Mouse (Mus musculus): ENCODE results near the gene Otub1.

Gene Otub1

GRCm38 (mm10) chr19:7205753-7206736 lies at the start of gene Otub1:
Gene Otub1 (minus strand): TSS chr19:7206316.
- peak; percentile 94 for DNase-seq

- no peak for DNase-seq
Observed at GRCm38 (mm10) chr19:7246021-7246420, 39.9 kb upstream of the Otub1 start.

GRCm38 (mm10) chr19:7240782-7241690 lies 34.9 kb upstream of the Otub1 start, which contains the start of gene Naa40:
Gene Naa40 (minus strand): TSS chr19:7241183.
- DNase-seq = peak; percentile 92 to 93

- peak in 1 of 2 experiments; percentile 15 for DNase-seq
Observed at GRCm38 (mm10) chr19:7240291-7240690, 34.2 kb upstream of the Otub1 start.

- no peak for DNase-seq
Observed at GRCm38 (mm10) chr19:7239574-7239973, 33.5 kb upstream of the Otub1 start.

- no peak for DNase-seq
Observed at GRCm38 (mm10) chr19:7236742-7237141, 30.6 kb upstream of the Otub1 start.

GRCm38 (mm10) chr19:7236011-7236410 lies 29.9 kb upstream of the Otub1 start:
- DNase-seq = peak in 1 of 2 experiments; percentile 45

- DNase-seq = no peak
Observed at GRCm38 (mm10) chr19:7235461-7235860, 29.3 kb upstream of the Otub1 start.

GRCm38 (mm10) chr19:7234537-7235221 lies 28.6 kb upstream of the Otub1 start:
- DNase-seq = peak; percentile 70 to 80

GRCm38 (mm10) chr19:7226511-7226914 lies 20.4 kb upstream of the Otub1 start:
- peak; percentile 67 to 74 for DNase-seq

- peak; percentile 52 to 62 for DNase-seq
Observed at GRCm38 (mm10) chr19:7225096-7225690, 19.1 kb upstream of the Otub1 start.

- DNase-seq = no peak
Observed at GRCm38 (mm10) chr19:7224253-7224652, 18.1 kb upstream of the Otub1 start.

GRCm38 (mm10) chr19:7223488-7223887 lies 17.4 kb upstream of the Otub1 start:
- no peak for DNase-seq

- DNase-seq = no peak
Observed at GRCm38 (mm10) chr19:7222196-7222595, 16.1 kb upstream of the Otub1 start.

GRCm38 (mm10) chr19:7218753-7219152 lies 12.6 kb upstream of the Otub1 start:
- no peak for DNase-seq

GRCm38 (mm10) chr19:7217926-7218267 lies 11.8 kb upstream of the Otub1 start:
- DNase-seq = no peak

- peak; percentile 98 to 99 for DNase-seq
Observed at GRCm38 (mm10) chr19:7217162-7217925, 11.2 kb upstream of the Otub1 start, which contains the start of gene Cox8a. Gene Cox8a (minus strand): TSS chr19:7217616.

- peak in 1 of 2 experiments; percentile 12 for DNase-seq
Observed at GRCm38 (mm10) chr19:7214484-7214883, 8.4 kb upstream of the Otub1 start.

- no peak for DNase-seq
Observed at GRCm38 (mm10) chr19:7213010-7213409, 6.9 kb upstream of the Otub1 start.

GRCm38 (mm10) chr19:7212216-7212615 lies 6.1 kb upstream of the Otub1 start:
- DNase-seq = no peak

GRCm38 (mm10) chr19:7209907-7210646 lies 4.0 kb upstream of the Otub1 start:
- no peak for DNase-seq

Measured in kidney, adult 8-10 months (tissue).